Comparison of ENCODE assay signal across 23 mouse cellular contexts in genomic region chr11:112828553-112829287, GRCm38 (mm10). TPM values are rescaled to one million over a fixed set of nuclear protein-coding genes. Genes with fewer than 3 reads are reported as not detected.
DNase-seq lines count a peak whose midpoint lies in the region; ATAC-seq and TF ChIP-seq lines count a peak whose summit lies in the region.
"Had no signal": no experiment of that assay in that cellular context is flagged by ENCODE, and none has a peak within 500 bp of the region (broad histone marks: within the 10 kb centered on the region; RNA-seq: fewer than 3 reads in every experiment).

No protein-coding gene starts in this region.

- no peaks in the 10 kb centered on the region for H3K36me3 ChIP-seq in lung, embryonic 16.5 days (ENCODE audit: control insufficient read depth, insufficient read depth, low read length)
- H3K36me3 ChIP-seq in intestine, embryonic 15.5 days: no peaks in the 10 kb centered on the region
- no peaks in the 10 kb centered on the region for H3K36me3 ChIP-seq in intestine, postnatal 0 days (ENCODE audit: control insufficient read depth, insufficient read depth)
- H3K36me3 ChIP-seq in kidney, embryonic 16.5 days (ENCODE audit: insufficient read depth, low read length): no peaks in the 10 kb centered on the region
- H3K36me3 ChIP-seq: embryonic facial prominence, embryonic 12.5 days; embryonic facial prominence, embryonic 15.5 days; forebrain, embryonic 12.5 days; forebrain, embryonic 15.5 days; hindbrain, embryonic 12.5 days; hindbrain, embryonic 15.5 days had no signal

- H3K9me3 ChIP-seq in lung, embryonic 16.5 days (ENCODE audit: control insufficient read depth, low read length): no peaks in the 10 kb centered on the region
- no peaks in the 10 kb centered on the region for H3K9me3 ChIP-seq in intestine, embryonic 15.5 days
- H3K9me3 ChIP-seq in intestine, postnatal 0 days (ENCODE audit: control insufficient read depth): no peaks in the 10 kb centered on the region
- H3K9me3 ChIP-seq in kidney, embryonic 16.5 days (ENCODE audit: low read length): no peaks in the 10 kb centered on the region
- H3K9me3 ChIP-seq: embryonic facial prominence, embryonic 12.5 days; embryonic facial prominence, embryonic 15.5 days; forebrain, embryonic 12.5 days; forebrain, embryonic 15.5 days; hindbrain, embryonic 12.5 days; hindbrain, embryonic 15.5 days had no signal

- DNase-seq in lung, postnatal 4 days: no peak
- no peak for DNase-seq in kidney, adult 9 months
- DNase-seq: adrenal gland, adult 2 months; adrenal gland, postnatal 14 days; cerebellum, adult 11 months; cerebellum, adult 2 months; cerebellum, adult 9-11 months; cerebellum, postnatal 25 days; gastrocnemius, adult 2 months; gastrocnemius, postnatal 14 days; heart, adult 11 months had no signal

- peaks cover 4% of the 10 kb centered on the region; the same call in 1 of the 2 replicates for H3K4me1 ChIP-seq in lung, embryonic 16.5 days (replicated peaks; ENCODE audit: control insufficient read depth, insufficient read depth, low read length)
- H3K4me1 ChIP-seq in intestine, embryonic 15.5 days (replicated peaks): no peaks in the 10 kb centered on the region
- H3K4me1 ChIP-seq in intestine, postnatal 0 days (replicated peaks; ENCODE audit: control insufficient read depth, insufficient read depth, low read length): 0 out of 2 replicates have a peak, but pooled peaks cover 3% of the 10 kb centered on the region
- 0 out of 2 replicates have a peak, but pooled peaks cover 8% of the 10 kb centered on the region for H3K4me1 ChIP-seq in kidney, embryonic 16.5 days (ENCODE audit: insufficient read depth, low read length)
- H3K4me1 ChIP-seq: embryonic facial prominence, embryonic 15.5 days had no signal

- ATAC-seq in lung, embryonic 16.5 days (ENCODE audit: low read depth): 0 out of 2 replicates have a peak, but pooled peaks have one; percentile 48
- peak; percentile 92 for ATAC-seq in intestine, embryonic 15.5 days
- peak; percentile 90 for ATAC-seq in intestine, postnatal 0 days
- ATAC-seq in kidney, embryonic 16.5 days (ENCODE audit: low FRiP score, low TSS enrichment): no peak
- ATAC-seq: CD4-positive, CD25-positive, alpha-beta regulatory T cell, adult 4 months; forebrain, embryonic 15.5 days had no signal

- H3K9ac ChIP-seq in lung, embryonic 16.5 days (ENCODE audit: low read length): no peak overlapping the region
- H3K9ac ChIP-seq in intestine, embryonic 15.5 days: no peak overlapping the region
- H3K9ac ChIP-seq in intestine, postnatal 0 days (ENCODE audit: low read depth, low read length): no peak overlapping the region
- H3K9ac ChIP-seq in kidney, embryonic 16.5 days (replicated peaks; ENCODE audit: low read length): no peak overlapping the region
- H3K9ac ChIP-seq: embryonic facial prominence, embryonic 12.5 days; embryonic facial prominence, embryonic 15.5 days; forebrain, embryonic 12.5 days; forebrain, embryonic 15.5 days; hindbrain, embryonic 12.5 days; hindbrain, embryonic 15.5 days had no signal

- H3K4me3 ChIP-seq in lung, embryonic 16.5 days (ENCODE audit: low read length): no peak overlapping the region
- H3K4me3 ChIP-seq in intestine, embryonic 15.5 days (replicated peaks): no peak overlapping the region
- H3K4me3 ChIP-seq in intestine, postnatal 0 days (ENCODE audit: low read depth, low read length): no peak overlapping the region
- no peak overlapping the region for H3K4me3 ChIP-seq in kidney, embryonic 16.5 days (ENCODE audit: low read length)
- H3K4me3 ChIP-seq: embryonic facial prominence, embryonic 12.5 days; embryonic facial prominence, embryonic 15.5 days; forebrain, embryonic 12.5 days; forebrain, embryonic 15.5 days; gastrocnemius, adult 2 months; hindbrain, embryonic 12.5 days; hindbrain, embryonic 15.5 days had no signal

- no peak for TF ChIP-seq CTCF in intestine, postnatal 0 days (IDR thresholded peaks at IDR 0.05; ENCODE audit: low read depth)

- H3K27ac ChIP-seq in lung, embryonic 16.5 days (ENCODE audit: low read length): no peak overlapping the region
- H3K27ac ChIP-seq in intestine, embryonic 15.5 days: no peak overlapping the region
- H3K27ac ChIP-seq in intestine, postnatal 0 days (ENCODE audit: low read depth, low read length): no peak overlapping the region
- no peak overlapping the region for H3K27ac ChIP-seq in kidney, embryonic 16.5 days (ENCODE audit: low read length)
- H3K27ac ChIP-seq: embryonic facial prominence, embryonic 12.5 days; embryonic facial prominence, embryonic 15.5 days; forebrain, embryonic 12.5 days; forebrain, embryonic 15.5 days; gastrocnemius, adult 2 months; hindbrain, embryonic 12.5 days; hindbrain, embryonic 15.5 days had no signal

- WGBS in lung, embryonic 16.5 days: 54% methylated on average over 9 of the region's 9 CpGs
- 41% methylated on average over 9 of the region's 9 CpGs for WGBS in intestine, embryonic 15.5 days
- 29% methylated on average over 9 of the region's 9 CpGs for WGBS in intestine, postnatal 0 days
- WGBS in kidney, embryonic 16.5 days: 65% methylated on average over 9 of the region's 9 CpGs

- H3K27me3 ChIP-seq in lung, embryonic 16.5 days (ENCODE audit: control insufficient read depth, insufficient read depth, low read depth, low read length): no peaks in the 10 kb centered on the region
- H3K27me3 ChIP-seq in intestine, embryonic 15.5 days (replicated peaks): no peaks in the 10 kb centered on the region
- H3K27me3 ChIP-seq in intestine, postnatal 0 days (replicated peaks; ENCODE audit: control insufficient read depth, insufficient read depth, low read length): no peaks in the 10 kb centered on the region
- no peaks in the 10 kb centered on the region for H3K27me3 ChIP-seq in kidney, embryonic 16.5 days (ENCODE audit: insufficient read depth, low read length)
- H3K27me3 ChIP-seq: embryonic facial prominence, embryonic 12.5 days; embryonic facial prominence, embryonic 15.5 days; forebrain, embryonic 12.5 days; forebrain, embryonic 15.5 days; hindbrain, embryonic 12.5 days; hindbrain, embryonic 15.5 days had no signal

- no peak overlapping the region for H3K4me2 ChIP-seq in lung, embryonic 16.5 days (ENCODE audit: low read depth, low read length)
- H3K4me2 ChIP-seq in intestine, embryonic 15.5 days (replicated peaks): 0 out of 2 replicates have a peak overlapping the region, but pooled peaks have one; percentile 9
- peak overlapping the region; percentile 9; the same call in 1 of the 2 replicates for H3K4me2 ChIP-seq in intestine, postnatal 0 days (replicated peaks; ENCODE audit: low read depth)
- H3K4me2 ChIP-seq in kidney, embryonic 16.5 days (replicated peaks; ENCODE audit: low read depth, low read length): no peak overlapping the region
- H3K4me2 ChIP-seq: embryonic facial prominence, embryonic 12.5 days; embryonic facial prominence, embryonic 15.5 days; forebrain, embryonic 12.5 days; forebrain, embryonic 15.5 days; heart, embryonic 11.5 days; hindbrain, embryonic 12.5 days; hindbrain, embryonic 15.5 days had no signal

RNA-seq across cellular contexts. Expression of gene Sox9, which starts 46.7 kb away (rescaled TPM):
- polyA plus RNA-seq in lung, embryonic 16.5 days (2015; fragmentation: Nextera tagmentation; extraction: Ambion mirVana): 48.5 and 59.5 TPM in 2 replicates
- 35.0 and 41.2 TPM in 2 replicates for polyA plus RNA-seq in intestine, embryonic 15.5 days (2015; fragmentation: Nextera tagmentation; extraction: Ambion mirVana)
- 15.9 and 16.6 TPM in 2 replicates for polyA plus RNA-seq in intestine, postnatal 0 days (2015; fragmentation: Nextera tagmentation; extraction: Ambion mirVana)
- polyA plus RNA-seq in kidney, embryonic 16.5 days (2015; fragmentation: Nextera tagmentation; extraction: Ambion mirVana): 28.0 and 31.9 TPM in 2 replicates
- polyA plus RNA-seq: CD4-positive, CD25-positive, alpha-beta regulatory T cell, adult 4 months had no signal

Comparison
In these comparisons a context has a peak if more than half of its experiments do, and no peak if none do; other contexts are left out.
1. H3K4me2 ChIP-seq: peak in intestine, embryonic 15.5 days (single experiment) and intestine, postnatal 0 days (single experiment); none in lung, embryonic 16.5 days (single experiment) and kidney, embryonic 16.5 days (single experiment).